Mouse (Mus musculus) midbrain, embryonic 12.5 days (tissue): ENCODE data around the gene Hcls1. TPM values are rescaled to one million over a fixed set of nuclear protein-coding genes. Genes with fewer than 3 reads are reported as not detected.

Source experiments
- ATAC-seq: fragments of 200-750 bp; cut with Nextera tagmentation; 2 replicates; pipeline ENCODE4 v1.8.0; 2017; ENCODE audit warnings: low read depth, moderate TSS enrichment, moderate library complexity; ENCODE audit not compliant: low FRiP score
- H3K27ac ChIP-seq: fragments of 300-500 bp; sonication (generic); replicated peaks from 2 replicates; pipeline ENCODE4 v1.5.1; 2016; ENCODE audit warnings: mild to moderate bottlenecking
- H3K27me3 ChIP-seq: fragments of 300-500 bp; sonication (generic); 2 replicates; pipeline ENCODE4 v1.6.1; 2016; ENCODE audit warnings: mild to moderate bottlenecking
- H3K36me3 ChIP-seq: fragments of 300-500 bp; sonication (generic); 2 replicates; pipeline ENCODE4 v1.6.1; 2016
- H3K4me1 ChIP-seq: fragments of 300-500 bp; sonication (generic); 2 replicates; pipeline ENCODE4 v1.6.1; 2016
- H3K4me2 ChIP-seq: fragments of 300-500 bp; sonication (generic); replicated peaks from 2 replicates; pipeline ENCODE4 v1.6.1; 2016; ENCODE audit warnings: mild to moderate bottlenecking, moderate library complexity
- H3K4me3 ChIP-seq: fragments of 300-500 bp; sonication (generic); 2 replicates; pipeline ENCODE4 v1.5.1; 2016; ENCODE audit warnings: mild to moderate bottlenecking
- H3K9ac ChIP-seq: fragments of 300-500 bp; sonication (generic); replicated peaks from 2 replicates; pipeline ENCODE4 v1.6.1; 2016; ENCODE audit warnings: mild to moderate bottlenecking, moderate library complexity
- H3K9me3 ChIP-seq: fragments of 300-500 bp; sonication (generic); 2 replicates; pipeline ENCODE4 v1.6.1; 2016; ENCODE audit warnings: mild to moderate bottlenecking
- WGBS: fragments of 180-500 bp; shearing (Covaris S2); methylation state at CpG from one replicate; pipeline ENCODE4 v1.1.7; 2016; 5-methylcytosine and 5-hydroxymethylcytosine counted together
- polyA plus RNA-seq: library from polyadenylated mRNA; unstranded; fragments of >200 nt; fragmentation: Nextera tagmentation; extraction: Ambion mirVana; gene quantifications from 2 replicates; pipeline ENCODE4 v1.2.1, GENCODE M21; 2016

Hcls1 gene
- polyA plus RNA-seq, 1 experiment from 2014 or later = 3.5 TPM

DNA sequence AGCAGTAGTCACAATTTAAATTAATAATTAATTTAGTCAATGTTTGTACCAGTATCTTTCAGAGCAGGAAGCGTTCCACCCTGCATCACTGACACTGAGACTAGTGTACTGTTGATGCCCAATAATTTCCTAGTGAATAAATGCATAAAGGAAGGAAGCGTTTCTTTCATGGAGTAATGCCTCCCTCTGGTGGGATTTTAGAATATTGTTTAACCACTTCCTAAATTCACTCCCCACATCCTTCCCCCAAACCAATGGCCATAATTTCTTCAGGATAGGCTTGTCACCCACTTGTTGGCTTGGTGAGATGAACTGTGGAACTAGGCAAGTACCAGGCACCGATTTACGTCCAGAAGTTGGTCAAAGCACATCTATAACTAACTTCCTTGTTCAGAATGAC, 75.6 kb downstream of the Hcls1 start:
- H3K27ac ChIP-seq = no peak overlapping the region
- no peak overlapping the region for H3K9ac ChIP-seq
- H3K4me1 ChIP-seq = peaks cover 16% of the 10 kb centered on the region
- H3K4me2 ChIP-seq = no peak overlapping the region
- no peaks in the 10 kb centered on the region for H3K27me3 ChIP-seq
- H3K9me3 ChIP-seq = no peaks in the 10 kb centered on the region
- no peak overlapping the region for H3K4me3 ChIP-seq
- no peaks in the 10 kb centered on the region; the same call in 1 of the 2 replicates for H3K36me3 ChIP-seq
- ATAC-seq = peak; percentile 25; the same call in 1 of the 2 replicates
- 63% methylated on average over 4 of the region's 4 CpGs for WGBS

- no peaks in the 10 kb centered on the region; the same call in 1 of the 2 replicates for H3K36me3 ChIP-seq
- H3K4me2 ChIP-seq = peak within 1 kb of the TSS; percentile 92
- WGBS = 7% methylated on average over 30 of the region's 30 CpGs
- peak within 1 kb of the TSS; percentile 75 for H3K9ac ChIP-seq
- H3K9me3 ChIP-seq = no peaks in the 10 kb centered on the region
- H3K27ac ChIP-seq = no peak within 1 kb of the TSS
- H3K4me3 ChIP-seq = peak within 1 kb of the TSS; percentile 90
- peaks cover 16% of the 10 kb centered on the region for H3K4me1 ChIP-seq
- ATAC-seq = peak; percentile 97
- H3K27me3 ChIP-seq = no peaks in the 10 kb centered on the region
Observed at GRCm38 (mm10) chr16:37011061-37011921, 76.5 kb downstream of the Hcls1 start, which contains the start of gene Polq. Gene Polq (plus strand): TSS chr16:37011786.

DNA sequence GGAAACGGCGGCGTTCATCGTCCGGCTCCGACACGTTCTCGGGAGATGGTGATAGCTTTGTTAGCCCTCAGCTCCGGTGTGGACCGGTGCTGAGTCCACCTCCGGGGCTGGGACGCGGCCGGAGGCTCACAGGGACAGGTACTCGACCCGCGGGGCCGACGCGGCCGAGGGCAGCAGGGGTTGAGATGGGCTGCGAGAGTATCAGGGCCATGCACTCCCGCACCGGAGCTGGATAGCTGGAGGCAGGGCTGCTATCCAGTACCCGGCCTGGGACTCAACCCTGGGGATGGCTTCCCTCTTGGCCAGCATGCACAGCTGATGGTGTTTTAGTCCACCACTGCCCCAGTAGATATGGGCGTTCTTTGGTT, 77.1 kb downstream of the Hcls1 start:
- ATAC-seq = peak; percentile 82
- Histone ChIP-seq H3K4me3 (peak overlapping the region; percentile 90), H3K4me2 (peak overlapping the region; percentile 92), H3K9me3 (no peaks in the 10 kb centered on the region), H3K4me1 (peaks cover 16% of the 10 kb centered on the region), H3K27ac (no peak overlapping the region), H3K27me3 (no peaks in the 10 kb centered on the region), H3K36me3 (no peaks in the 10 kb centered on the region; the same call in 1 of the 2 replicates), H3K9ac (peak overlapping the region; percentile 75)
- WGBS = 0% methylated on average over 26 of the region's 26 CpGs

DNA sequence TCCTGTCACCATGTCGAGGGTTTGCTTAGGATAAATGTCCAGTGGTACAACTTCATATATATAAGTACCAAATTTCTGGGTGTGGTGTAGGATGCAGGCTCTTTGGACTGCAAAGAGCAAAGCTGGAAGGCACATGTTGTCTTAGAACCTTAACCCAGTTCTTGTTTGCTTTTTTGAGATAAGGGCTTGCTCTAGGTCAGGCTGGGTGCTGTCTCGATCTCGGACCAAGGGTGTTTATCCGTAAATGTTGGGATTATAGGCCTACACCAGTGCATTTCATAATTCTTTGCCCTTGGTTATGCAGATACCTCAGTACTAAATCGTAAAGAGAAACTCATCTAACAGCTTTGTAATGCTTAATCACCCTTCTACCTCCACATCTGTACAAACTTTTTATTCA, 77.6 kb downstream of the Hcls1 start:
- WGBS = 64% methylated on average over 5 of the region's 5 CpGs

More for the DNA sequence above, 77.6 kb downstream of the Hcls1 start:
- H3K36me3 ChIP-seq = no peaks in the 10 kb centered on the region; the same call in 1 of the 2 replicates
- H3K9ac ChIP-seq = peak overlapping the region; percentile 75
- 0 out of 2 replicates have a peak, but pooled peaks have one; percentile 4 for ATAC-seq
- H3K9me3 ChIP-seq = no peaks in the 10 kb centered on the region
- peaks cover 16% of the 10 kb centered on the region for H3K4me1 ChIP-seq
- no peaks in the 10 kb centered on the region for H3K27me3 ChIP-seq
- H3K4me3 ChIP-seq = peak overlapping the region; percentile 90
- H3K4me2 ChIP-seq = peak overlapping the region; percentile 92
- no peak overlapping the region for H3K27ac ChIP-seq

Other genes with a start within 250 kb of the Hcls1 start
- not detected in 2 replicates for gene Ildr1, start 241.0 kb upstream of the Hcls1 start, polyA plus RNA-seq
- 1.2 and 2.9 TPM in 2 replicates for gene Slc15a2, start 150.0 kb upstream of the Hcls1 start, polyA plus RNA-seq
- 67.8 and 69.7 TPM in 2 replicates for gene Iqcb1, start 106.6 kb upstream of the Hcls1 start, polyA plus RNA-seq
- 0.70 and 0.76 TPM in 2 replicates for gene Eaf2, start 60.0 kb upstream of the Hcls1 start, polyA plus RNA-seq
- gene Golgb1, start 59.8 kb upstream of the Hcls1 start, polyA plus RNA-seq = 90.7 and 94.9 TPM in 2 replicates
- not detected in 2 replicates for gene Fbxo40, start 55.5 kb downstream of the Hcls1 start, polyA plus RNA-seq
- gene Polq, start 76.8 kb downstream of the Hcls1 start, polyA plus RNA-seq = 10.3 and 11.1 TPM in 2 replicates